Mouse (Mus musculus) liver, embryonic 14.5 days (tissue): ENCODE measurements at regions not wholly inside any gene's neighbourhood (a gene's known extent, or its start where the extent isn't known, plus 50 kb on each side); places are given as distances from the start of the nearest gene placed in this dataset.

ENCODE experiments used
- CTCF ChIP-seq: IDR thresholded peaks from 2 replicates; pipeline ENCODE4 v1.5.1; 2016; ENCODE audit warnings: antibody characterized with exemption, low read depth, control low read depth
- EP300 ChIP-seq: IDR thresholded peaks from 2 replicates; pipeline ENCODE4 v1.6.1; 2016; ENCODE audit warnings: antibody characterized with exemption, low read depth

DNA sequence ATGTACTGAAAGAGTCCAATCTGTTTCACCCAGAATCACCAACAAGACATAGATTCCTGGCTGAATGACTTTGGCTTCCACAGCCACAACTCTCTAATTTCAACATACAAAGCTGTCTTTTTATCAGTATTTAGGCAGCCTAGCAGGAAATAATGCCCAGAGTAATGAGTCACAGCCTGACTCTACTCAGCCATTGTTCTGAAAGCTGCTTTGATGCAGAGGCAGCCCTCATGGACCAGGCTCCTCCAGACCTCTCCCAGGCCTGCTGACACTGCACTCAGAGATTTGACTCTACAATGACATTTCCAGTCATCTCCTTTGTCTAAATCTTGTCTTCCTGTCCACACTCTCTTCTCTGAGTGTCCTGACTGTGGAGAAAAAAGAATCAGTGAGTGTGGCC, 250.4 kb downstream of the Tle4 start:
- TF ChIP-seq CTCF: no peak
- TF ChIP-seq EP300: no peak
